In genomic region chr9:58312944-58313359, GRCm38 (mm10) we compare ENCODE assay signal across 9 mouse cellular contexts. TPM values are rescaled to one million over a fixed set of nuclear protein-coding genes. Genes with fewer than 3 reads are reported as not detected.
DNase-seq lines count a peak whose midpoint lies in the region; ATAC-seq and TF ChIP-seq lines count a peak whose summit lies in the region.
"Had no signal": no experiment of that assay in that cellular context is flagged by ENCODE, and none has a peak within 500 bp of the region (broad histone marks: within the 10 kb centered on the region; RNA-seq: fewer than 3 reads in every experiment).

Gene Loxl1 (minus strand): TSS chr9:58313186.

- H3K27ac ChIP-seq in left cerebral cortex, adult 2 months, result no peak within 1 kb of the TSS
- H3K27ac ChIP-seq in intestine, postnatal 0 days (ENCODE audit: low read depth, low read length), result no peak within 1 kb of the TSS; the same call in 1 of the 2 replicates
- H3K27ac ChIP-seq in liver, postnatal 0 days (ENCODE audit: low read depth), result no peak within 1 kb of the TSS

- no peak for TF ChIP-seq EP300 in liver, postnatal 0 days (IDR thresholded peaks at IDR 0.05; ENCODE audit: low read depth)

- H3K4me1 ChIP-seq in intestine, postnatal 0 days (replicated peaks; ENCODE audit: control insufficient read depth, insufficient read depth, low read length), result 0 out of 2 replicates have a peak, but pooled peaks cover 3% of the 10 kb centered on the region
- H3K4me1 ChIP-seq in liver, postnatal 0 days (ENCODE audit: insufficient read depth), result no peaks in the 10 kb centered on the region; the same call in 1 of the 2 replicates

- no peak for TF ChIP-seq CTCF in left cerebral cortex, adult 2 months (IDR thresholded peaks at IDR 0.05)
- TF ChIP-seq CTCF in intestine, postnatal 0 days (IDR thresholded peaks at IDR 0.05; ENCODE audit: low read depth), result no peak
- TF ChIP-seq CTCF in liver, postnatal 0 days (IDR thresholded peaks at IDR 0.05; ENCODE audit: low read depth), result no peak

- no peak for ATAC-seq in intestine, postnatal 0 days
- ATAC-seq in liver, postnatal 0 days, result no peak

- H3K9me3 ChIP-seq in intestine, postnatal 0 days (ENCODE audit: control insufficient read depth), result no peaks in the 10 kb centered on the region
- no peaks in the 10 kb centered on the region for H3K9me3 ChIP-seq in liver, postnatal 0 days (ENCODE audit: low read length)

- DNase-seq in left cerebral cortex, adult 2 months (ENCODE audit: extremely low spot score in 1 of 2, low spot score in 2 of 2), result peak; percentile 19 to 42
- DNase-seq in left cerebral cortex, adult 8-10 months (ENCODE audit: low spot score in 2 of 2), result no peak
- DNase-seq in embryo, embryonic 11 days, result peak; percentile 86
- peak; percentile 79 to 83 for DNase-seq in heart, adult 18-20 months
- DNase-seq in liver, postnatal 0 days, result no peak
- peak; percentile 77 for DNase-seq in retina, embryonic 14.5 days (ENCODE audit: low spot score)
- no peak for DNase-seq in MN1 (ENCODE audit: low spot score)

- H3K36me3 ChIP-seq in intestine, postnatal 0 days (ENCODE audit: control insufficient read depth, insufficient read depth), result no peaks in the 10 kb centered on the region
- no peaks in the 10 kb centered on the region for H3K36me3 ChIP-seq in liver, postnatal 0 days (replicated peaks; ENCODE audit: insufficient read depth, low read length)

- 6% methylated on average over 21 of the region's 21 CpGs for WGBS in intestine, postnatal 0 days
- 7% methylated on average over 21 of the region's 21 CpGs for WGBS in liver, postnatal 0 days (ENCODE audit: insufficient replicate concordance)

- peaks cover 29% of the 10 kb centered on the region for H3K27me3 ChIP-seq in intestine, postnatal 0 days (replicated peaks; ENCODE audit: control insufficient read depth, insufficient read depth, low read length)
- H3K27me3 ChIP-seq in liver, postnatal 0 days (ENCODE audit: insufficient read depth, low read length), result peaks cover 28% of the 10 kb centered on the region

- H3K4me2 ChIP-seq in intestine, postnatal 0 days (replicated peaks; ENCODE audit: low read depth), result peak within 1 kb of the TSS; percentile 76
- H3K4me2 ChIP-seq in liver, postnatal 0 days (ENCODE audit: low read depth, low read length), result peak within 1 kb of the TSS; percentile 58

- peak within 1 kb of the TSS; percentile 37 for H3K9ac ChIP-seq in intestine, postnatal 0 days (ENCODE audit: low read depth, low read length)
- H3K9ac ChIP-seq in liver, postnatal 0 days (replicated peaks), result no peak within 1 kb of the TSS; the same call in 1 of the 2 replicates

- peak within 1 kb of the TSS; percentile 28 for H3K4me3 ChIP-seq in left cerebral cortex, adult 2 months
- H3K4me3 ChIP-seq in intestine, postnatal 0 days (ENCODE audit: low read depth, low read length), result peak within 1 kb of the TSS; percentile 43
- peak within 1 kb of the TSS; percentile 19 for H3K4me3 ChIP-seq in liver, postnatal 0 days (ENCODE audit: low read depth, low read length)

- intact Hi-C loops in left cerebral cortex, adult 2 months (cut with DNase I), result no loop called here

RNA-seq across cellular contexts. Expression of gene Loxl1, which starts in this region (rescaled TPM):
- 1 to 10 TPM; 2.1 to 2.2 TPM for total RNA-seq in left cerebral cortex, adult 2 months (2021)
- 1 to 10 TPM; 1.8 to 3.0 (median 2.3) TPM for total RNA-seq in left cerebral cortex, adult 8-10 months (2022)
- total RNA-seq in heart, adult 18-20 months (2021), result 10 to 100 TPM; 18.3 to 20.2 TPM
- polyA plus RNA-seq in intestine, postnatal 0 days (2015; fragmentation: Nextera tagmentation; extraction: Ambion mirVana), result 21.6 and 23.8 TPM in 2 replicates
- polyA plus RNA-seq in liver, postnatal 0 days (2015; fragmentation: Nextera tagmentation; extraction: Ambion mirVana), result 2.8 and 3.1 TPM in 2 replicates
- total RNA-seq: MEL had no signal

Comparison
In these comparisons a context has a peak if more than half of its experiments do, and no peak if none do; other contexts are left out.
1. RNA of gene Loxl1 (total RNA-seq): 18.3 to 20.2 TPM in heart, adult 18-20 months; 1.8 to 3.0 TPM in left cerebral cortex, adult 8-10 months and 2.1 to 2.2 TPM in left cerebral cortex, adult 2 months; every median in the first group is over 4 times any median in the second.
2. DNase-seq: peak in left cerebral cortex, adult 2 months (2 of 2), embryo, embryonic 11 days (single experiment), heart, adult 18-20 months (2 of 2) and retina, embryonic 14.5 days (single experiment); none in left cerebral cortex, adult 8-10 months (0 of 2), liver, postnatal 0 days (single experiment) and MN1 (single experiment).
3. Peak in every context shown above with its lines, with median percentiles within 50 percentile points of each other: H3K4me3 ChIP-seq.